Mouse (Mus musculus) adrenal gland (tissue): Measurements from ENCODE around the gene Wdr1.

Experiments
- intact Hi-C: fragments of 180-260 bp; cut with DNase I; formaldehyde crosslinking; loops from one replicate; pipeline ENCODE4 v1.15.1; 2025

Gene Wdr1

DNA sequence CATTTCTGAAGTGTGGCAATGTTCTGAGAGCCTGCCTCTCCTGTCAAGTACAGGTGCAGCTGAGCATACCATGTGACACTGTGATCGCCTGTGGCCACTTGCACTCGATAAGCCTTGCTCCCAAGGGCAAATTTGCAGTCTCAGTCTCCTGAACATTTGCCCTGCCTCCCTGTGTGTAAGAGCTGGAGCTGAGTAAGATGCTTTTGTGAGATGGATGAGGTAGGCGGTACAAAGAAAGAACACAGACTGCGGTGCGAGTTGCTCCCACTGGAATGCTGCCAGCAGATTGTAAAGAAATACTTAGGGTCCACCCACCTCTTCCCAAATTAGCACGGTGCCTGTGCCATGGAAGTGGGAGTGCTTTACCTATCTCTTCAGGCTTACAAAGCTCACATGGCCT is 15.6 kb downstream of the Wdr1 start:
- intact Hi-C loops = no loop called here

DNA sequence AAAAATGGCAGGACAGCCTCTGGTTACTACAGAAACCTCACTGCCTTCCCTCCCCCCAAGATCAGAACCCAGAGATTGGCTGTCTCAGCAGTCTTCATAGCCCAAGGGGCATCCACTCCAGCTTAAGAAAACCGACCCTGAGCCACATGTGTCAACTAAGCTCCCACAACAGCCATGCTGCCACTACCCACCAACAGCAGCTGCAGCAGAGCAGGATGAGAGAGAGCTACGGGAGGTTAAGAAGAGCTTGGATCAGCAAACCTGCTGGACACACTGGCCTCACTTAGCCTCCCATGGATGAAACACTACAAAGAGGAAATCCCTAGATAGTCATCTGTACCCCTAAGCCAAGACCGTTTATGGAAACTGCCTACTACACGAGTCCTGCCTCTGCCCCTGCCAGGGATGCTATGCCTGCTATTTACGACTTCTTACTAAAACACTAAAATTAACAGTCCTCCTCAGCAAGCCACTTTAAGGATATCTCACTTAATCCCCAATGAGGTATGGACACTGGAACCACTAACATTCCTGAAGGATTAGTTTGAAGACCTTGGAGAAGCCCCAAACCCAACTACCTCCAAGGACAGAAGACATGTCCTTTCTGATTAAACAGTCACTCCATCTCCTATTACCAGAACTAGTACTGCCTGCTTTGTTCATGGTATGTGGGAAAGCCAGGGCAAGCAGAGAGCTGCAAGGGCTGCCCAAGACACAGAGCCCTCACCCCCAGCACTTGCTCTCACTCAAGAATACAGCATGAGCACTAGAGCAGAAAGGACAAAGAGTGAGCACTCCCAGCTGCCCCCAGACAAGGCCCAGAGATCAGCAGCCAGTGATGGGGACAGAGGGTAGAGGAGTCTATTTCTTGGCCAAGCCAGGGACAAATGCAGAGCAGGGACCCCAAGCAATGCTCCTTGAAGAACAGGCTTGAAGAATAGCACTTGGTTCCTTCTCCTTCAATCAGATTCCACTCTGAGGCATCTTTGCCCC is 18.3 kb downstream of the Wdr1 start:
- intact Hi-C loops = no loop called here

DNA sequence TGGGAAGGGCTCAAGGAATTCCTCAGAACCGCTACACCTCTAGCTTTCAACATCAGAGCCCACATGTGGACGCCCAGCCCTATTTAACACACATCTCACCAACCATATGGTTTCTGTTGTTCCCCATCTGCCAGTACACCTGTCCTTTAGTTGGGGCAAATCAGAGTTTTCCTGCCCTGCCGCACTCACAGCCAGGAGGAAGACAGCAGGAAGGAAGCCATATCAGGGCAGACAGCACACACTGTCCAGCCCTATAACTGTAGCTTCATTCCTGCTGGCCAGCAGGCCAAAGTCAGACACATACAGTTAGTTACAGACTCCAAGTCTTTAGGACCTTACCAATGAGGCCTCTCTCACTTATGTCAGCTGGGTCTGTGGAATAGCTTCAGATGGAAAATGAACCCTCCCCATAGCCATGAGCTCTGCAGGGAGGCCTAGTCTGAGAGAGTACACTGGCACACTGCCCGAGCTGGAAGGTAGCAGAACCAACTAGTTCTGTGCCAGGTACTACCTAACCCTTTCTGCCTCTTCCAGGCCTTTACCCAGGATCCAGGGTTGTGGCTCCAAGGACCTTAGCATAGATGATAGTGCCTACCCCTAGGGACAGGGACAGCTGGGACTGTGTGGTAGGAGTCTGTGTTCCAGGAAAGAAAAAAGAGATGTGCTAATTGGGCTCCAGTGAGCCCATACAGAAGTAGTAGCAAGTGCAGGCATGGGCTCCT is 19.4 kb downstream of the Wdr1 start:
- intact Hi-C loops = no loop called here

DNA sequence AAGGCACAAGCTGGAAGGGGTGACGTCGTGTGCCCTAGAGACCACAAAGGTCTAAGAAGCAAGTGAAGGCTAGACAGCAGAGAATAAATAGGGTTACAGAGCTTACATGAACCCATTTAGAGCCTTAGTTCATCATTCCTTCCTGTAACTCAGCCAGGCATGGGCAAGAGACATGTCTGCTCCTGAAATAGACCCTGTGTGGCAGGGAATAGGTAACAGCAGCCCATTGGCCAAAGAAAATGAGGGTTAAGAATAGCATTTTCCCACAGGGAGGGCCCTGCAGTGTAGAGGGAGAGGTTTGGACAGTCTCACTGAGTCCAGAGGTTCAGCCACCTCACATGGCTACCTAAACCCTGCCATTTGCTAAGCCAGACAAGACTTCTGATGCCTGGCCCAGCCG is 21.3 kb downstream of the Wdr1 start:
- intact Hi-C loops = no loop called here

DNA sequence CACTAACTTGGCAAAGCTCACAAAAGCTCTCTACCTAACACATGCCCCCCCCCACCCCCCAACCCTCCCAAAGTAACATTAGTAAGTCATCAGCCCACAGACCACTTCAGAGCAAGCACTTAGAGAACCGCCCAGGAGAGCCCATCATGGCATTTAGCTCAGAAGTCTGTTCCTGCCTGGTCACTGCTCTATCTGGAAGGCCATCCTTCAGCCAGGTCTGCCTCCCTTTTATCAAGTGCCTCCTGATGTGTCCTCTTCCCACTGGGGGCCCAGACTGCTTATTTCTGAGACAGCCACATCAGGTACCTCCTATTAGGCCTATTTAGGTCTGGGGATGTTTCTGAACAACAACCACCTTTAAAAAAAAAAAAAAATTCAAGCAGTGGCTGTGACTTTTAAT is 22.1 kb downstream of the Wdr1 start:
- intact Hi-C loops = no loop called here

DNA sequence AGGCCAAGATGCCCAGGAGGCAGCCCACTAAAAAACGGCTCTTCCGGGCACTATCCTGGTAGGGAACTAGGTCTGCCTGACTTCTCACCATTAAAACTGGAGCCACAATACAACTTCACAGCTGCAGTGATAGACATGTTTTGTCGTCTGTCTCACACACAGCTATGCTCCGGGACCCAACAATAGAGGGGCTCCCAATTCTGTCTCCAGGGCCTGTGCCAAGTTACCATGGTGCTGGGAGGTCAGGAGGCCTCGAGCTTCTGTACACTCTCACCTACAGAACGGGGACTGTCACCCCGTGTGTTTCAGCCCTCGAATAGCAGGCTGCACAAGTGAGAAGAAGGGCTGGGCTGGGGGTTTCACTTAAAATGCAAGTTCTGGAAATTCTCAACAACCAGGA is 24.5 kb downstream of the Wdr1 start:
- intact Hi-C loops = no loop called here

DNA sequence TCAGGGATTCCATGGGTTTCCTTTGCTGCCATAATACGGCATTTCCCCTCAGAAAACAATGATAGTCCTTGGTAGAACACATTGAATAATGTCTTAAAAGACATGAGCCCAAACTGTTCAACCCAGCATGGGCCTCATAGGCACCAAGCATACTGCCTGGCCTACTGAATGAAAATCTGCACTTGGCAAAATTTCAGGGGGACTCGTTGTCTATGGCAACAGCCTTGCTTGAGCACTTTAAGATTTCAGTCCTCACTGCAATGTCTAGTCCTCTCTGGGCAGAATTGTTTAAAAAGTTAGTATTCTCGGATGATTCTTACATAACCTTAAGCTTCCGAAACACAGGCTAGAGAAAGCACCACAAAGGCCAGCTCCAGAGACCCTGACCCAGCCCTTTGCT is 25.2 kb downstream of the Wdr1 start:
- intact Hi-C loops = no loop called here

DNA sequence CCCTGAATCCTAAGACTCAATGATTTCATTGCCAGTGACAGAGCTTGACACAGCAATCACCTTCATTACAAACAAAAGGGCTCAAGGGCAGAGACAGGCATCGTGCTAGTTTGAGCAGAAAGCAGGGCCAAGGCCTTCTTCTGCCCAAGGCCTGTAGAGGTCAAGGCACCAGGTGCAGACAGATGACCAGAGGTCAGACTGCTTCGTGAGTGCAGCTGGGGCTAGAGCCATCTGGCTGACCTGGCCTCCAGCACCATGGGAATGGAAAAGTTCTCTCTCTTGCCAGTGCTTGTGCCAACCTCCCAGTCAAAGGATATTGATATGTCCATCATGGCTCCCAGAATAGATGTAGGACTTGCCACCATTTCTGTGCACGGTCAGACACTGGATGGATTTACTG is 26.2 kb downstream of the Wdr1 start:
- intact Hi-C loops = no loop called here

DNA sequence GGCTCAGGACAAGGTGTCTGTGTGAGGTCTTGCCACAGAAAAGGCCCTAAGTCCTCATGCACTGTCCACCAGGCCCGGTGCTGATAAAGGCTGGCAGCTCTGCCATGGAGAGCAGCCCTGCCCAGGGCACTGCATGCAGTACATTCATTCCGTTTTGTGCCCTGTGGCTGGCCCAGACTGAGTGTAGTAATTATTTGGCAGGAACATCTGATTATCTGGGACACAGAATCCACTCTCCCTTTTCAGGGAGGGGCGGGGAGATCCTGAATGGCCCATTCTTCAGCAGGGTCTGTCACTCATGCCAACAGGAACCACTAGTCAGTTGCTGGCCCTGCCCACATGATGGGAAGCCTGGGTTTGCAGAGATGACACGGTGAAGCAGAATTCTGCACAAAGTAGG is 30.9 kb downstream of the Wdr1 start:
- intact Hi-C loops = no loop called here

DNA sequence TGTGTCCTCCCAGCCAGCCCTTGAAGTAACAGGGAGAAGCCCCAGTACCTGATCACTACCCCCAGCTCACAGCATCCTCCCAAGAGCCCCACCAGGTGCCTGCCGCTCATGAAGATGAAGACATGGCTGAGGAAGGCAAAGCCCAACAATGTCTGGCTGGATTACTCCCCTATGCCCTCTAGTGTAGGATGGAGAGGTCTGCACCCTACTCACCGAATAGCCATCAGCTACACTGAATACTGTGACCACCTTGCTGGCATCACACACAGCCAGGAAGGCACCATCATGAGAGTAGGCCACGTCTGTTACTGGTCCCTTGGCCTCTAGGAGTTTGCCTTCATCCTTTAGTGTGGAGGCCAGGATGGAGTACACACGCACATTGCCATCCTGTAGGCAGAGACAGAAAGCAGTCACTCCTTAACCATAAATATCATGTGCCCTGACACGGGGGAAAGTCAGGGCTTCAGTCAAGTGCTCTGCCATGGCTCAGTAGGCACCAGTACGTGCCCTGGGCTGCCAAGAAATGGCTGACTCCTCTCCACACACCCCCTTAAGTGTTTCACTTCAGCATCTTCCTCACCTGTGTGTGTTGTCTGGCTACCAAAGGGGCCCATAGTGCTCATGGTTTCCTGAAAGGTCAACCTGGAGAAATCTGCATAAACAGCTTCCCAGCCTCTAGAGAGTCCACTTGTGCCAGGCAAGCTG is 33.1 kb downstream of the Wdr1 start:
- intact Hi-C loops = no loop called here

DNA sequence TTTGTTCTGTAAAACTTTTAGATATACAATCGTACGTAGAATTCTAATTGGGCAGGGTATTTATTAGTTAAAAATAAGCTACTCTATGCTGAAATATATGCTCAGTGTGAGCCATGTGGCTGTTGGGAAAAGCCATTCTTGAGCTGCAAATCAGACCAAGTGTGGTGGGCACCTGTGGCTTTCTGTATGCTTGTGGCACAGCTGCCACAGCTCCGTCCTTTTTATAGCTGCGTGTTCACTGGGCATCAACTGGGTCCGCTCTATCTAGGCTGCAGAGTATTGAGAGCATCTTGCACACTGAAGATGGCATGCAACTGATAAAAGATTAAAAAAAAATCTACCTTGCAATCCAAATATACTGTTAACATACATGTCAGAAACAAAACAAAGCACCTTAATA is 40.0 kb downstream of the Wdr1 start:
- intact Hi-C loops = no loop called here

DNA sequence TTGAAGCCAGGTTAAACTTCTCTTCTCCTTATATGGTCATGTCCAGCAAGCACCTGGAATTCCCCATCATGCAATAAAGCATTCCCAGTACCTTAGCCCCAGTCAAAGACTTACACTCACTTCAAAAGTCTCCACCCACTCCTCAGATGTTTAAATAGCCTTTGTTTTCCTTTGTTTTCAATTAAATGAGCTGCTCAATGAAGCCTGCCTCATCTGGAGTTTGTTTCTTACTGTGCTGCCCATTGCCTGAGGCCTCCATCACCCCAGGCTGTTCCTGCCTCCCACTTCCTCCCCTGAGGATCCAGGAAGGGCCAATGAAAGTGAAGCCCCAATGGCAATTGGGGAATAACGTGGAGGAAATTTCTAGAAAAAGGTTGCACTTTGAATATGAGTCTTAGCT is 42.2 kb downstream of the Wdr1 start:
- intact Hi-C loops = no loop called here

DNA sequence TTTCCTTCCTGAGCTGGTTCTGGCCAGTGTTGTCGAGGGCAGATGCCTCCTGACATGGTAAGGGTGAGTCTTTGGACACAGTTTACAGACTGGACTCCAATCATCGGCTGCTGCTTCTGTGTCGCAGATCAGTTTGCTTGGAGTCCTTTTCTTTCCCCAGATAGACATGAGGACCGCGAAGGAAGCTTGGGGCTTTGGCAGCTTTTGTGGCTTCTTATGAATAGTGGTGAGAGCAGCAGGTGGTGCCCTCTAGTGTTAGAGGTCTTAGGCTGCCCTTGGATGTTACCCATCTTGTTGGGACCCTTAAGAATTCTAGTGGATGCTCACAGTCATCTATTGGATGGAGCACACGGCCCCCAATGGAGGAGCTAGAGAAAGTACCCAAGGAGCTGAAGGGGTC is 46.8 kb downstream of the Wdr1 start:
- intact Hi-C loops = no loop called here

DNA sequence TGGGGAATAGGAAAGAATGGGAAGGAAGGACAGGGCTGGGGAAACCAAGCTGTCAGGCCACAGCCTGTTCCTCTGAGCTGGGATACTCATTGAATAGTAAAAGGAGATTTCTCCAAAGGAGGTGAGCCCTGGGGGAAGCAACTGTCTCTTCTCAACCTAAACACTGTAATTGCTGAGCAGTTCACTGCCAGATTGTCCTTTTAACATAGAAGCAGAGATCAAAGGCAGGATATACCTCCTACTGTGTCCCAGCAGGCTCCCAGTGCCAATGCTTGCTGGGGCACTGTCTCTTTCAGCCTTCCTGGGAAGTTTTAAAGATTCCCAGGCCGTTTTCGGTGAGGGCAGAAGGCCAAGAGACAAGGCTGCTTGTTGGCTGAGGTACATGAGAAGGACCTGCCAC is 50.0 kb downstream of the Wdr1 start:
- intact Hi-C loops = loop anchor here (2.0 kb wide), 1 partner anchor 204 kb away; no protein-coding TSS in a partner anchor

DNA sequence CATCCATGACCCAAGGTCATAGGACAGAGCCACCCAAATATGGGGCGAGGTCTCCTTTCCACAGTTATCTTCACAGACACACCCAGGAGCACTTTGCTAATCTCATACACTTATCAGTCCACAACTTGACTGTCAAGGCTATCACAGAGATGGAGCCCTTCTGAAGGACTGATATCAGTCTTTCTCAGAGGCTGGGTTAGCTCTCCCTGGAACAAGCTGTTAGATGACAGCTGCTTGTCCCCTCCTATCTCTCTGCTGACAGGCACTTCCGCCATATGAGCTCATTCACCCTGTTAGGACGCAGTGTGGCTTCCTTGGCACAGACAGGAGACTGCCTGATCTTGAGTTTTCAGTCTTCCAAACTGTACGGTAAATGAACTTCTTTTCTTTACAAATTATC is 53.5 kb downstream of the Wdr1 start:
- intact Hi-C loops = no loop called here

DNA sequence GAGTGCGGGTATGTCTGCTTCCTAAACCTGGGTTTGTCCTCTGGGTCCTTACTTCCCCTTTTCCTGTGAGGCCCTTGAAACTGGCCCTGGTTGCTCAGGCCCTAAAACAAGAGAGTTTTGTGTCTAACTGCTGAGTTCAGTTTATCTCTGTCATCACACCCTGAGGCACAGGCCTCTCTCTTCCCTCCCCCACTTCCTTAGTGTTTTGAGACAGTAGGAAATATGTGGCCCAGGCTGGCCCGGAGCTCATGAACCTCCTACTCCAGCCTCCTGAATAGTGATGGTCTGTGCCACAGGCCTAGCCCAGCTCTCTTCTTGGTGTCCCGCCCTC is 57.6 kb downstream of the Wdr1 start:
- intact Hi-C loops = no loop called here

DNA sequence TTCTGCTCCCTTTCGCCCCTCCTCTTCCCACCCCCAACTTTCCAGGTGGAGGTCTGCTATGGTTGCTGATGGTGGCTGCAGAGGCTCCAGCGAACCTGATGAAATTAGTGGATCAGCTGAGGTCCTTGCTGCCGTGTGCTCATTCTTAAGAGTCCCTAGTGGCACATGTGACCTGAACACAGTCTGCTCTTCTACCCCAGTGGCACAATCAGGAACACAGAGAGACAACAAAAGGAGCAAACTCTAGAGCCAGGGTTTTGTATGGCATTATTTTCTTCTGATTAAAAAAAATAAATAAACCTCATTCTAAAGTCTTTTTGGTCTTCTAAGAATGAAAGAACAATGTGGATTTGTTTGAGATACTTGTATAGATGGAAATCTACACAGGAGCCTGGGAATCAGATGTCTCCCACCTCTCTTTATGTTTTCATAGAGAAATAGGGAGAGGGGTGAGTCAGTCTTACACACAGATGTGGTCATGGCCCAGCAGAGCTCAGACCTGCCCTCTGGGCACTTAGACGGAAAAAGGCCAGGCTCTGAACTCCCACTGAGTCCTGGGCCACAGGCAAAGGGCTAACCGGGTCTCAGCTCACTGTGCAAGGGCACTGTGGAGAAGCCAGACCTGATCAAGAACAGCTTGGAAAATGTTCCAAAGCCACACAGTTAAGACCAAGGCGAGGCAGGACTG is 58.1 kb downstream of the Wdr1 start:
- intact Hi-C loops = no loop called here

DNA sequence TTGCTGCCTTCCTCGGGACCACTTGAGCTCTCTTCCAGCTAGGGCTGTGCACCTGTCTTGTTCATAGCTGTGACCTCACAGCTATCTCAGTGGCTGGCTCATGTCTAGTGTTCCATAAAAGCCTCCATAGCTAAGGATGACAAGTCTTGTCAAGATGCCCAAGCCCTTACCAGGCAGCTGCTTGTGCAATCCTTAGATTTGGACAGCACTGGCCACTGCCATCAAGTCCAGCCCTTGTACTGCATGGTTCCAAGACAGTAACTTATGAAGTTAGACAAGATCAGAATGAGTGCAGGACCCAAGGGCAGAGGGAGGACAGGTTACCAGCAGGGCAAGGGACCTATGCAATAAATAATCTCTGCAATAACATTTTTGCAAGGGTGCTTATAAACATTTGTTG is 58.9 kb downstream of the Wdr1 start:
- intact Hi-C loops = no loop called here

DNA sequence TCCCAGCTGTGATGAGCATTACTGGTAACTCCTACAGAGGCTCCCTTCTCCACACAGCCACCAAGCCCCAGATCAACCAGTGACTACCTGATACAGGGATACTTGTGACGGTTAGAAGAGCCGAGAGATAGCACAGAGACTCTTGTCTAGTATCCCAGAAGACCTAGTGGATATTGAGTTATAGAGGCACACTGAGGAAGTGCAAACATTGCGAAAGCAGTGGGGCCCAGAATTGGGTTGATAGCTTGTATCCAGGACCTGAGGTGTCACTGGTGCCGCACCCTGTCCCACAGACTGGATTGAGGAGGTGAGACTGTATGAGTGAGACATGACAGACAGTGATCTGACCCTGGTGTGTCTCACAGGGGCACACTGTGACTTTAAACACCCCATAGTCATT is 60.0 kb downstream of the Wdr1 start, which contains the start of gene Slc2a9:
TSS of gene Slc2a9 (minus strand) at position 152 of the 400 bp plus-strand sequence.
- intact Hi-C loops = no loop called here

DNA sequence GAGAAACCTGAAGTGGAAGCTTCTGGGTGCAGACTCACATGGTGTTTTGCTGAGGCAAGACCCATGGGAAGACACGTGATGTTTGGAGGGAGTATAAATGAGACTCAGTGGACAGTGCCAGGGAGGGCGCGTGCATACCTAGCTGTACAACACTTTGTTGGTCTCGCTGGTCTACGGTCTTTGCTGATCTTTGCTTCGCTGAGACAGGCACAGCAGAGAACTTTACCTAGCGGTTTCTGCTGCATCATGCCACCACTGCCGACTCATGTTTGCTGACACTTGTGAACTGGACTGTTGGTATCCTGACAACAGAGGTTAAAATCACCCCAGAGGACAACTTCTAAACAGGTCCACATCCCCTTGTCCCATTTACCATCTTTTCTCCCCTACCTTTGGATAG is 63.0 kb downstream of the Wdr1 start:
- intact Hi-C loops = no loop called here

DNA sequence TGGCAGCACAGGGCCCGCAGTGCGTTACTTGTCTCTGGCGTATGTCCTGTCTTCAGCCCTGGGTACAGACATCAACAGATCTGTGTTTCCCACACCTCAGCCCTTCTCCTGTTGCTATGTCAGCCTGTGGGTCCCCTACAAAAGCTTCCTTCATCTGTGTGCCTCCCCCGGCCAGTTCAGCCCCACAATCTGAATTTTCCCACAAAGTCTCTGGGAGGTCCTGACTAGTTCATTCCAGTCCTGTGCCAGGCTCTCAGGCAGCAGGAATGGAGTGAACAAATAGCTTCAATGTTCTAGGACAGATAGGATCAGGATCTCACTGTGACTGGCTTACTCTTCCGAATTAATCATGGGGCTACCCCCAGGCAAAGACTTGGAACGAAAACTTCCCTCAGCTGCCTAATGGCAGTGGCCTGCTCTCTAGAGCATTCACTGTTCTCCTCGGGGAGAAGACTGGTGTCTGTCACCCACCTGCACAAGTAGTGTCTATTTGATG is 63.7 kb downstream of the Wdr1 start:
- intact Hi-C loops = no loop called here
